Mouse (Mus musculus) embryonic facial prominence, embryonic 12.5 days (tissue): ENCODE measurements at regions not wholly inside any gene's neighbourhood (a gene's known extent, or its start where the extent isn't known, plus 50 kb on each side); places are given as distances from the start of the nearest gene placed in this dataset.
A peak's percentile ranks its signal among the peaks of the same experiment; 100 is the strongest.

Experiments
- ATAC-seq: fragments of 200-750 bp; cut with Nextera tagmentation; 2 replicates; pipeline ENCODE4 v1.8.0; 2017; ENCODE audit not compliant: insufficient number of reproducible peaks, insufficient read depth, low FRiP score, low TSS enrichment
- H3K27ac ChIP-seq: fragments of 300-500 bp; sonication (generic); 2 replicates; pipeline ENCODE4 v1.5.1; 2016; ENCODE audit warnings: mild to moderate bottlenecking
- H3K27me3 ChIP-seq: fragments of 300-500 bp; sonication (generic); 2 replicates; pipeline ENCODE4 v1.6.1; 2016; ENCODE audit warnings: mild to moderate bottlenecking, moderate library complexity
- H3K36me3 ChIP-seq: fragments of 300-500 bp; sonication (generic); 2 replicates; pipeline ENCODE4 v1.6.1; 2016; ENCODE audit warnings: mild to moderate bottlenecking
- H3K4me1 ChIP-seq: fragments of 300-500 bp; sonication (generic); 2 replicates; pipeline ENCODE4 v1.6.1; 2016
- H3K4me2 ChIP-seq: fragments of 300-500 bp; sonication (generic); replicated peaks from 2 replicates; pipeline ENCODE4 v1.6.1; 2016; ENCODE audit warnings: mild to moderate bottlenecking, moderate library complexity
- H3K4me3 ChIP-seq: fragments of 300-500 bp; sonication (generic); 2 replicates; pipeline ENCODE4 v1.5.1; 2016; ENCODE audit warnings: mild to moderate bottlenecking
- H3K9ac ChIP-seq: fragments of 300-500 bp; sonication (generic); 2 replicates; pipeline ENCODE4 v1.6.1; 2016; ENCODE audit warnings: mild to moderate bottlenecking, moderate library complexity
- H3K9me3 ChIP-seq: fragments of 300-500 bp; sonication (generic); 2 replicates; pipeline ENCODE4 v1.6.1; 2016; ENCODE audit warnings: mild to moderate bottlenecking, moderate library complexity
- WGBS: fragments of 180-500 bp; shearing (Covaris S2); methylation state at CpG from one replicate; pipeline ENCODE4 v1.1.7; 2016; 5-methylcytosine and 5-hydroxymethylcytosine counted together

- no peak overlapping the region for H3K27ac ChIP-seq
- WGBS: 66% methylated on average over 7 of the region's 7 CpGs
- H3K4me3 ChIP-seq: no peak overlapping the region
- ATAC-seq: no peak
- no peaks in the 10 kb centered on the region for H3K27me3 ChIP-seq
- no peaks in the 10 kb centered on the region for H3K36me3 ChIP-seq
- no peaks in the 10 kb centered on the region for H3K9me3 ChIP-seq
- no peaks in the 10 kb centered on the region for H3K4me1 ChIP-seq
- H3K9ac ChIP-seq: no peak overlapping the region
- no peak overlapping the region for H3K4me2 ChIP-seq
These were observed 53.5 kb upstream of the Ypel5 start for GRCm38 (mm10) chr17:72782775-72783174.

- Histone ChIP-seq H3K27me3 (no peaks in the 10 kb centered on the region), H3K4me1 (no peaks in the 10 kb centered on the region), H3K4me3 (no peak overlapping the region), H3K27ac (no peak overlapping the region), H3K9ac (no peak overlapping the region), H3K36me3 (no peaks in the 10 kb centered on the region), H3K4me2 (no peak overlapping the region), H3K9me3 (no peaks in the 10 kb centered on the region)
- 23% methylated on average over 6 of the region's 6 CpGs for WGBS
- 0 out of 2 replicates have a peak, but pooled peaks have one; percentile 60 for ATAC-seq
These were observed 54.5 kb upstream of the Ypel5 start for GRCm38 (mm10) chr17:72781786-72782185.

GRCm38 (mm10) chr17:72768266-72768665, 68.0 kb upstream of the Ypel5 start:
- Histone ChIP-seq H3K9ac (no peak overlapping the region), H3K27ac (no peak overlapping the region), H3K4me2 (no peak overlapping the region), H3K4me1 (no peaks in the 10 kb centered on the region), H3K36me3 (no peaks in the 10 kb centered on the region), H3K4me3 (no peak overlapping the region), H3K9me3 (no peaks in the 10 kb centered on the region), H3K27me3 (no peaks in the 10 kb centered on the region)
- no peak for ATAC-seq
- 71% methylated on average over 4 of the region's 4 CpGs for WGBS

- Histone ChIP-seq H3K36me3 (no peaks in the 10 kb centered on the region), H3K4me1 (no peaks in the 10 kb centered on the region), H3K4me3 (no peak overlapping the region), H3K9ac (no peak overlapping the region), H3K9me3 (no peaks in the 10 kb centered on the region), H3K27me3 (no peaks in the 10 kb centered on the region), H3K27ac (no peak overlapping the region), H3K4me2 (no peak overlapping the region)
- WGBS: 71% methylated on average over 3 of the region's 3 CpGs
- ATAC-seq: no peak
These were observed 75.3 kb upstream of the Ypel5 start for GRCm38 (mm10) chr17:72760937-72761336.

- ATAC-seq: no peak
- Histone ChIP-seq H3K9ac (no peak overlapping the region), H3K27ac (no peak overlapping the region), H3K4me1 (no peaks in the 10 kb centered on the region), H3K36me3 (no peaks in the 10 kb centered on the region), H3K4me3 (no peak overlapping the region), H3K27me3 (no peaks in the 10 kb centered on the region), H3K9me3 (no peaks in the 10 kb centered on the region), H3K4me2 (no peak overlapping the region)
- WGBS: 67% methylated on average over 4 of the region's 4 CpGs
These were observed 89.8 kb upstream of the Ypel5 start for GRCm38 (mm10) chr17:72746411-72746810.

- no peak overlapping the region for H3K4me3 ChIP-seq
- H3K27me3 ChIP-seq: no peaks in the 10 kb centered on the region
- no peak for ATAC-seq
- no peak overlapping the region for H3K9ac ChIP-seq
- 0 out of 2 replicates have a peak, but pooled peaks cover 4% of the 10 kb centered on the region for H3K4me1 ChIP-seq
- WGBS: 87% methylated on average over 1 of the region's 1 CpGs
- no peaks in the 10 kb centered on the region for H3K9me3 ChIP-seq
- H3K27ac ChIP-seq: no peak overlapping the region
- H3K36me3 ChIP-seq: no peaks in the 10 kb centered on the region
- no peak overlapping the region for H3K4me2 ChIP-seq
These were observed 103.2 kb upstream of the Ypel5 start for GRCm38 (mm10) chr17:72733006-72733405.

- Histone ChIP-seq H3K4me2 (no peak overlapping the region), H3K4me1 (0 out of 2 replicates have a peak, but pooled peaks cover 4% of the 10 kb centered on the region), H3K9me3 (no peaks in the 10 kb centered on the region), H3K27me3 (no peaks in the 10 kb centered on the region), H3K36me3 (no peaks in the 10 kb centered on the region), H3K27ac (no peak overlapping the region), H3K4me3 (no peak overlapping the region), H3K9ac (no peak overlapping the region)
- 87% methylated on average over 6 of the region's 6 CpGs for WGBS
- no peak for ATAC-seq
These were observed 104.6 kb upstream of the Ypel5 start for GRCm38 (mm10) chr17:72731691-72732090.

- H3K4me2 ChIP-seq: no peak overlapping the region
- H3K9ac ChIP-seq: no peak overlapping the region
- 85% methylated on average over 5 of the region's 5 CpGs for WGBS
- no peak for ATAC-seq
- H3K27ac ChIP-seq: no peak overlapping the region
- 0 out of 2 replicates have a peak, but pooled peaks cover 4% of the 10 kb centered on the region for H3K4me1 ChIP-seq
- no peaks in the 10 kb centered on the region for H3K27me3 ChIP-seq
- H3K9me3 ChIP-seq: no peaks in the 10 kb centered on the region
- no peak overlapping the region for H3K4me3 ChIP-seq
- no peaks in the 10 kb centered on the region for H3K36me3 ChIP-seq
These were observed 105.1 kb upstream of the Ypel5 start for GRCm38 (mm10) chr17:72731175-72731574.

GRCm38 (mm10) chr17:72720753-72721152, 115.5 kb upstream of the Ypel5 start:
- WGBS: 46% methylated on average over 7 of the region's 7 CpGs
- ATAC-seq: no peak

GRCm38 (mm10) chr17:72719618-72720017, 115.2 kb upstream of the Alk start:
- H3K4me1 ChIP-seq: no peaks in the 10 kb centered on the region
- WGBS: 69% methylated on average over 4 of the region's 4 CpGs
- no peak overlapping the region for H3K27ac ChIP-seq
- H3K27me3 ChIP-seq: no peaks in the 10 kb centered on the region
- no peak for ATAC-seq
- no peak overlapping the region for H3K9ac ChIP-seq
- no peak overlapping the region for H3K4me3 ChIP-seq
- H3K4me2 ChIP-seq: no peak overlapping the region
- no peaks in the 10 kb centered on the region for H3K9me3 ChIP-seq
- H3K36me3 ChIP-seq: no peaks in the 10 kb centered on the region

More at GRCm38 (mm10) chr17:72720753-72721152, 115.5 kb upstream of the Ypel5 start:
- Histone ChIP-seq H3K4me3 (no peak overlapping the region), H3K36me3 (no peaks in the 10 kb centered on the region), H3K27me3 (no peaks in the 10 kb centered on the region), H3K9me3 (no peaks in the 10 kb centered on the region), H3K4me1 (no peaks in the 10 kb centered on the region), H3K9ac (no peak overlapping the region), H3K27ac (no peak overlapping the region), H3K4me2 (no peak overlapping the region)

- Histone ChIP-seq H3K9me3 (no peaks in the 10 kb centered on the region), H3K9ac (no peak overlapping the region), H3K27me3 (no peaks in the 10 kb centered on the region), H3K4me2 (no peak overlapping the region), H3K27ac (no peak overlapping the region), H3K36me3 (no peaks in the 10 kb centered on the region), H3K4me3 (no peak overlapping the region), H3K4me1 (no peaks in the 10 kb centered on the region)
- 78% methylated on average over 7 of the region's 7 CpGs for WGBS
- ATAC-seq: no peak
These were observed 87.2 kb upstream of the Alk start for GRCm38 (mm10) chr17:72691630-72692029.

GRCm38 (mm10) chr17:72689606-72690005, 85.2 kb upstream of the Alk start:
- no peak overlapping the region for H3K9ac ChIP-seq
- no peak for ATAC-seq
- no peak overlapping the region for H3K4me3 ChIP-seq
- H3K4me2 ChIP-seq: no peak overlapping the region
- WGBS: 86% methylated on average over 10 of the region's 10 CpGs
- no peaks in the 10 kb centered on the region for H3K27me3 ChIP-seq
- no peaks in the 10 kb centered on the region for H3K9me3 ChIP-seq
- no peak overlapping the region for H3K27ac ChIP-seq
- no peaks in the 10 kb centered on the region for H3K4me1 ChIP-seq
- H3K36me3 ChIP-seq: no peaks in the 10 kb centered on the region

GRCm38 (mm10) chr17:72688800-72689199, 84.4 kb upstream of the Alk start:
- no peak overlapping the region for H3K27ac ChIP-seq
- H3K4me2 ChIP-seq: no peak overlapping the region
- ATAC-seq: no peak
- H3K27me3 ChIP-seq: no peaks in the 10 kb centered on the region
- WGBS: 56% methylated on average over 8 of the region's 8 CpGs
- no peaks in the 10 kb centered on the region for H3K4me1 ChIP-seq
- no peak overlapping the region for H3K4me3 ChIP-seq
- no peak overlapping the region for H3K9ac ChIP-seq
- H3K9me3 ChIP-seq: no peaks in the 10 kb centered on the region
- no peaks in the 10 kb centered on the region for H3K36me3 ChIP-seq
